Mouse (Mus musculus): Measurements from ENCODE around the gene Pus3. TPM values are rescaled to one million over a fixed set of nuclear protein-coding genes. Genes with fewer than 3 reads are reported as not detected.

The Pus3 gene
- polyA plus RNA-seq, 1 experiment from 2014 or later: 14.4 TPM

DNA sequence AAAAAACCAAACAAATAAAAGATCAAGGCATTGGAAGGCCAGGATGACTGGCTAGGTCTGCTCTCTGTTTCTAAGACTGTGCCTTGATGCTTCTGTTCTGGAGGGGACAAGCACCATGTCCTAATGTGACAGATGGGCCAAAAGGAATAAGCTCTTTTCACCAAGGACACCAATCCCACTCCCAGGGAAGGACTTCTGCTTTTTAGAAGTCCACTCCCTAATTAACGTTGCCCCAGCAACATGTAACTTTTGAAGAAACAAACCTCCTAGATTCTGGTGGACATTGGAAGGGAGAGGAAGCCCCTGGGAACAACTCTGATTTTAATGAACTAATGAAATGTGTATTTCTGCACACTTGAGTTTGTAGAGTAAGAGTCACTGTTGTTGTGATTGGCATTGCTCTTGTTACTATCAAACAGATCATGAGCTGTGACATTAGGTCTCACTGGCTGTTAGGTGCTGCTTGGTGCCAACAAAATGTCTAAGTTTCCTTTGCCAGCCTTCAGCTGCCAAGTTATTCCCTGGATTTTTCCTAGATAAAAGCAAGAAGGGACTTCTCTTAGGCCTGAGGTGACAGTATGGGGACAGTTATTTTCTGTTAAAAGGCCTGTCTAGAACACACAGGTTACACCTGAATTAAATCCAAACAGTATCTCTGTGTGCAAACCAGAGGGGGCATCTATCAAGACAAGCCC lies 35.4 kb upstream of the Pus3 start:
- no peak overlapping the region for H3K9ac ChIP-seq (ENCODE audit: low read length)
- no peaks in the 10 kb centered on the region for H3K9me3 ChIP-seq (ENCODE audit: control insufficient read depth, low read length)
- H3K27ac ChIP-seq (replicated peaks in 1 of 2; ENCODE audit: control insufficient read depth in 1 of 2, insufficient read depth in 1 of 2, low read depth in 2 of 2, low read length in 2 of 2): peak overlapping the region; percentile 62 to 66; a peak in 3 of 4 replicates
- H3K4me3 ChIP-seq (ENCODE audit: control insufficient read depth in 1 of 2, insufficient read depth in 1 of 2, low read depth in 1 of 2, low read length in 2 of 2): no peak overlapping the region
- no peak overlapping the region for H3K4me2 ChIP-seq (ENCODE audit: low read length)
- no peak for ATAC-seq (ENCODE audit: insufficient number of reproducible peaks, insufficient read depth, low FRiP score, low read depth)
- WGBS: 64% methylated on average over 1 of the region's 1 CpGs
- H3K4me1 ChIP-seq (ENCODE audit: control insufficient read depth in 2 of 2, insufficient read depth in 2 of 2, low read length in 2 of 2): peaks cover 5 to 7% of the 10 kb centered on the region in 2 experiments; a peak in 3 of 4 replicates
- no peaks in the 10 kb centered on the region for H3K36me3 ChIP-seq (ENCODE audit: control insufficient read depth, insufficient read depth, low read length)
- no peaks in the 10 kb centered on the region for H3K27me3 ChIP-seq (ENCODE audit: control insufficient read depth, insufficient read depth, low read length)

DNA sequence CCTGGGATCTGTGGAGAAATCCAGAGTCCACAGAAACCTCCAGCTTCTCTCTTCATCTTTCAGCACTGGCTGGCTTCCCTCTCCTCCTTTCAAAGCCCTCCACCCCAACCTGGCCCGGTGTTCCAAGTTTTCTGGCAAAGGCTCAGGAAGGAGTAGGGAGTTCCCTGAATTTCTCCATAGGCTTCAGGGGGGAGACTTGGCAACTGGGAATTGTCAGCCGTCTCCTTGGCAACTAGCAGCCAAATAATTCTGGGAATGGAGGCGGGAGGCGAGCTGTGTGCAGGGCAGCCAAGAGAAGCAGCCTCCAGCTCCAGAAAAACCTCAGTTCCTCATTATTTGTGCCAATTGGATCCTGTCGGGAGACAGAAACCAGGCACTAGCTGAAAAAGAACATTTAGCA lies 34.9 kb upstream of the Pus3 start:
- Histone ChIP-seq H3K27ac (replicated peaks in 1 of 2; ENCODE audit: control insufficient read depth in 1 of 2, insufficient read depth in 1 of 2, low read depth in 2 of 2, low read length in 2 of 2) (peak overlapping the region; percentile 55 to 66), H3K4me3 (ENCODE audit: control insufficient read depth in 1 of 2, insufficient read depth in 1 of 2, low read depth in 1 of 2, low read length in 2 of 2) (no peak overlapping the region), H3K9ac (ENCODE audit: low read length) (no peak overlapping the region), H3K36me3 (ENCODE audit: control insufficient read depth, insufficient read depth, low read length) (no peaks in the 10 kb centered on the region), H3K27me3 (ENCODE audit: control insufficient read depth, insufficient read depth, low read length) (no peaks in the 10 kb centered on the region), H3K9me3 (ENCODE audit: control insufficient read depth, low read length) (no peaks in the 10 kb centered on the region), H3K4me1 (ENCODE audit: control insufficient read depth in 2 of 2, insufficient read depth in 2 of 2, low read length in 2 of 2) (peaks cover 5 to 7% of the 10 kb centered on the region in 2 experiments; a peak in 3 of 4 replicates), H3K4me2 (ENCODE audit: low read length) (peak overlapping the region; percentile 28; the same call in 1 of the 2 replicates)
- WGBS: 41% methylated on average over 5 of the region's 5 CpGs
- peak; percentile 53; the same call in 1 of the 2 replicates for ATAC-seq (ENCODE audit: insufficient number of reproducible peaks, insufficient read depth, low FRiP score, low read depth)

DNA sequence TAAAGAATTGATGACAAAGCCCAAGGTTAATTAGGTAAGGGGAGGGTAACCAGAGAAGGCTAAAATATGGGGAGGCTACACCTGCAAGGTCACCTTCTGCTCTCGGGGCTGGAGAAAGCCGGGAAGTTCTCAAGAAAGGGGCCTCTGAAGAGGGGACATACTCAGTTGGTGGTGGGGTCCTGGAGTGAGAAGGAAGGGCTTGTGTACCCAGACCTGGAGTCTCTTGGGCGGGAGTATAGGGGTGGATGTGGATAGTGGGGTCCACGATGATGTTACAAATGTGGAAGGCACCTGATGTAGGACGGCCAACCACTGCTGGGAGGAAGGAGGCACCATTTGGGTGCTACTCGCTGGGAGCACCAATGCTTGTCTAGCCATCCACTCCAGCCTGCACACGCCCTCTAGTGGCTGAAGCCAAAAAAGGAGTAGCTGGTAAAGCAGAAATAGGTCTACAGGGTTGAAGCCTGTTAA lies 34.4 kb upstream of the Pus3 start:
- WGBS: 25% methylated on average over 7 of the region's 7 CpGs
- no peaks in the 10 kb centered on the region for H3K36me3 ChIP-seq (ENCODE audit: control insufficient read depth, insufficient read depth, low read length)
- 0 out of 2 replicates have a peak, but pooled peaks have one; percentile 36 for ATAC-seq (ENCODE audit: insufficient number of reproducible peaks, insufficient read depth, low FRiP score, low read depth)
- peak overlapping the region; percentile 28; the same call in 1 of the 2 replicates for H3K4me2 ChIP-seq (ENCODE audit: low read length)
- no peaks in the 10 kb centered on the region for H3K27me3 ChIP-seq (ENCODE audit: control insufficient read depth, insufficient read depth, low read length)
- peak overlapping the region; percentile 55 to 66 for H3K27ac ChIP-seq (replicated peaks in 1 of 2; ENCODE audit: control insufficient read depth in 1 of 2, insufficient read depth in 1 of 2, low read depth in 2 of 2, low read length in 2 of 2)
- no peak overlapping the region for H3K9ac ChIP-seq (ENCODE audit: low read length)
- H3K4me1 ChIP-seq (ENCODE audit: control insufficient read depth in 2 of 2, insufficient read depth in 2 of 2, low read length in 2 of 2): peaks cover 5 to 7% of the 10 kb centered on the region in 2 experiments; a peak in 3 of 4 replicates
- H3K4me3 ChIP-seq (ENCODE audit: control insufficient read depth in 1 of 2, insufficient read depth in 1 of 2, low read depth in 1 of 2, low read length in 2 of 2): no peak overlapping the region
- H3K9me3 ChIP-seq (ENCODE audit: control insufficient read depth, low read length): no peaks in the 10 kb centered on the region

- no peaks in the 10 kb centered on the region for H3K36me3 ChIP-seq (ENCODE audit: control insufficient read depth, insufficient read depth, low read length)
- H3K27ac ChIP-seq (replicated peaks in 1 of 2; ENCODE audit: control insufficient read depth in 1 of 2, insufficient read depth in 1 of 2, low read depth in 2 of 2, low read length in 2 of 2): no peak overlapping the region
- no peaks in the 10 kb centered on the region for H3K27me3 ChIP-seq (ENCODE audit: control insufficient read depth, insufficient read depth, low read length)
- 63% methylated on average over 3 of the region's 3 CpGs for WGBS
- no peak for ATAC-seq (ENCODE audit: insufficient number of reproducible peaks, insufficient read depth, low FRiP score, low read depth)
- H3K4me2 ChIP-seq (ENCODE audit: low read length): no peak overlapping the region
- no peaks in the 10 kb centered on the region for H3K9me3 ChIP-seq (ENCODE audit: control insufficient read depth, low read length)
- H3K9ac ChIP-seq (ENCODE audit: low read length): no peak overlapping the region
- no peak overlapping the region for H3K4me3 ChIP-seq (ENCODE audit: control insufficient read depth in 1 of 2, insufficient read depth in 1 of 2, low read depth in 1 of 2, low read length in 2 of 2)
- peaks cover 0 to 3% of the 10 kb centered on the region in 2 experiments; a peak in 2 of 4 replicates for H3K4me1 ChIP-seq (ENCODE audit: control insufficient read depth in 2 of 2, insufficient read depth in 2 of 2, low read length in 2 of 2)
Observed at GRCm38 (mm10) chr9:35529141-35529540, 29.3 kb upstream of the Pus3 start.

GRCm38 (mm10) chr9:35529796-35530195 lies 28.6 kb upstream of the Pus3 start:
- H3K4me3 ChIP-seq (ENCODE audit: control insufficient read depth in 1 of 2, insufficient read depth in 1 of 2, low read depth in 1 of 2, low read length in 2 of 2): no peak overlapping the region
- H3K27ac ChIP-seq (replicated peaks in 1 of 2; ENCODE audit: control insufficient read depth in 1 of 2, insufficient read depth in 1 of 2, low read depth in 2 of 2, low read length in 2 of 2): 0 out of 4 replicates have a peak overlapping the region, but pooled peaks of 1 of the 2 experiments have one; percentile 9
- no peak overlapping the region for H3K9ac ChIP-seq (ENCODE audit: low read length)
- no peaks in the 10 kb centered on the region for H3K27me3 ChIP-seq (ENCODE audit: control insufficient read depth, insufficient read depth, low read length)
- WGBS: 21% methylated on average over 1 of the region's 1 CpGs
- H3K36me3 ChIP-seq (ENCODE audit: control insufficient read depth, insufficient read depth, low read length): no peaks in the 10 kb centered on the region
- ATAC-seq (ENCODE audit: insufficient number of reproducible peaks, insufficient read depth, low FRiP score, low read depth): no peak
- peaks cover 0 to 3% of the 10 kb centered on the region in 2 experiments; a peak in 2 of 4 replicates for H3K4me1 ChIP-seq (ENCODE audit: control insufficient read depth in 2 of 2, insufficient read depth in 2 of 2, low read length in 2 of 2)
- H3K4me2 ChIP-seq (ENCODE audit: low read length): no peak overlapping the region
- H3K9me3 ChIP-seq (ENCODE audit: control insufficient read depth, low read length): no peaks in the 10 kb centered on the region

GRCm38 (mm10) chr9:35533266-35533665 lies 25.1 kb upstream of the Pus3 start:
- H3K9me3 ChIP-seq (ENCODE audit: control insufficient read depth, low read length): no peaks in the 10 kb centered on the region
- no peak overlapping the region for H3K4me3 ChIP-seq (ENCODE audit: control insufficient read depth in 1 of 2, insufficient read depth in 1 of 2, low read depth in 1 of 2, low read length in 2 of 2)
- no peak overlapping the region for H3K27ac ChIP-seq (replicated peaks in 1 of 2; ENCODE audit: control insufficient read depth in 1 of 2, insufficient read depth in 1 of 2, low read depth in 2 of 2, low read length in 2 of 2)
- ATAC-seq (ENCODE audit: insufficient number of reproducible peaks, insufficient read depth, low FRiP score, low read depth): no peak
- no peak overlapping the region for H3K4me2 ChIP-seq (ENCODE audit: low read length)
- no peak overlapping the region for H3K9ac ChIP-seq (ENCODE audit: low read length)
- H3K4me1 ChIP-seq (ENCODE audit: control insufficient read depth in 2 of 2, insufficient read depth in 2 of 2, low read length in 2 of 2): peaks cover 5 to 7% of the 10 kb centered on the region in 2 experiments; a peak in 2 of 4 replicates
- no peaks in the 10 kb centered on the region for H3K27me3 ChIP-seq (ENCODE audit: control insufficient read depth, insufficient read depth, low read length)
- no peaks in the 10 kb centered on the region for H3K36me3 ChIP-seq (ENCODE audit: control insufficient read depth, insufficient read depth, low read length)
- 72% methylated on average over 9 of the region's 9 CpGs for WGBS

- no peaks in the 10 kb centered on the region for H3K9me3 ChIP-seq (ENCODE audit: control insufficient read depth, low read length)
- H3K4me2 ChIP-seq (ENCODE audit: low read length): no peak overlapping the region
- H3K9ac ChIP-seq (ENCODE audit: low read length): no peak overlapping the region
- H3K27me3 ChIP-seq (ENCODE audit: control insufficient read depth, insufficient read depth, low read length): no peaks in the 10 kb centered on the region
- H3K4me1 ChIP-seq (ENCODE audit: control insufficient read depth in 2 of 2, insufficient read depth in 2 of 2, low read length in 2 of 2): peaks cover 4 to 12% of the 10 kb centered on the region in 2 experiments; a peak in 2 of 4 replicates
- no peak overlapping the region for H3K4me3 ChIP-seq (ENCODE audit: control insufficient read depth in 1 of 2, insufficient read depth in 1 of 2, low read depth in 1 of 2, low read length in 2 of 2)
- no peaks in the 10 kb centered on the region for H3K36me3 ChIP-seq (ENCODE audit: control insufficient read depth, insufficient read depth, low read length)
- H3K27ac ChIP-seq (replicated peaks in 1 of 2; ENCODE audit: control insufficient read depth in 1 of 2, insufficient read depth in 1 of 2, low read depth in 2 of 2, low read length in 2 of 2): no peak overlapping the region
- WGBS: 6% methylated on average over 2 of the region's 2 CpGs
- peak; percentile 26; the same call in 1 of the 2 replicates for ATAC-seq (ENCODE audit: insufficient number of reproducible peaks, insufficient read depth, low FRiP score, low read depth)
Observed at GRCm38 (mm10) chr9:35535110-35535509, 23.3 kb upstream of the Pus3 start.
